Mouse (Mus musculus): Measurements from ENCODE around the gene Tspo2. TPM values are rescaled to one million over a fixed set of nuclear protein-coding genes. Genes with fewer than 3 reads are reported as not detected.

Tspo2 gene
- polyA plus RNA-seq, 1 experiment from 2014 or later: 1.5 TPM

DNA sequence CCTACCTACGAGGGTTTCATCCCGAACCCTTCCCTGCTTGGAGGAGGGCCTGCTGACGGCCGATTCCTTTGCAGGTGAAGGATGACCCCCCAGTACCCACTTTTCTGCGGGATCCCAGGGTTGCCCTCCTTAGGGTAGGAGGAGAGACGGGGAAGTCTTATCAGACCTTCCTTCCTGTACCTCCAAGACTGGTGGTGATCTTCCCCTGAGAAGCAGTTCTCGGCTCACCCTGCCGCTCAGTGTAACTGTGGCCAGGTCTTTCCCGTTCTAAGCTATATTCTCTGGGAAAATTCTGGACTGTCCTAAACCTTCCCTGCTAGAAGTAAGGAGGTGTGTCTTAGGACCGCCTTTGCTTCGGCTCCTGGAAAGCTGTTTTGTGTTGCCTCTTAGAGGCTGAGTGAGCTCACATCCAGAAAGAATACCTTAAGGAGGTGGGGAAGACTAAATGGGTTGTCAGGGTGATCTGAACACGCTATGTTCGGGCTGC is 41.0 kb downstream of the Tspo2 start:
- peak overlapping the region; percentile 68 for H3K9ac ChIP-seq
- H3K4me2 ChIP-seq (replicated peaks): peak overlapping the region; percentile 65
- peaks cover 15% of the 10 kb centered on the region for H3K4me1 ChIP-seq
- peaks cover 29% of the 10 kb centered on the region for H3K36me3 ChIP-seq
- under 1% methylated on average over 13 of the region's 13 CpGs for WGBS
- H3K27me3 ChIP-seq: no peaks in the 10 kb centered on the region
- H3K9me3 ChIP-seq: no peaks in the 10 kb centered on the region
- H3K27ac ChIP-seq: peak overlapping the region; percentile 100
- ATAC-seq (ENCODE audit: insufficient number of reproducible peaks, insufficient read depth, low FRiP score, low TSS enrichment): 0 out of 2 replicates have a peak, but pooled peaks have one; percentile 2
- H3K4me3 ChIP-seq: peak overlapping the region; percentile 79

DNA sequence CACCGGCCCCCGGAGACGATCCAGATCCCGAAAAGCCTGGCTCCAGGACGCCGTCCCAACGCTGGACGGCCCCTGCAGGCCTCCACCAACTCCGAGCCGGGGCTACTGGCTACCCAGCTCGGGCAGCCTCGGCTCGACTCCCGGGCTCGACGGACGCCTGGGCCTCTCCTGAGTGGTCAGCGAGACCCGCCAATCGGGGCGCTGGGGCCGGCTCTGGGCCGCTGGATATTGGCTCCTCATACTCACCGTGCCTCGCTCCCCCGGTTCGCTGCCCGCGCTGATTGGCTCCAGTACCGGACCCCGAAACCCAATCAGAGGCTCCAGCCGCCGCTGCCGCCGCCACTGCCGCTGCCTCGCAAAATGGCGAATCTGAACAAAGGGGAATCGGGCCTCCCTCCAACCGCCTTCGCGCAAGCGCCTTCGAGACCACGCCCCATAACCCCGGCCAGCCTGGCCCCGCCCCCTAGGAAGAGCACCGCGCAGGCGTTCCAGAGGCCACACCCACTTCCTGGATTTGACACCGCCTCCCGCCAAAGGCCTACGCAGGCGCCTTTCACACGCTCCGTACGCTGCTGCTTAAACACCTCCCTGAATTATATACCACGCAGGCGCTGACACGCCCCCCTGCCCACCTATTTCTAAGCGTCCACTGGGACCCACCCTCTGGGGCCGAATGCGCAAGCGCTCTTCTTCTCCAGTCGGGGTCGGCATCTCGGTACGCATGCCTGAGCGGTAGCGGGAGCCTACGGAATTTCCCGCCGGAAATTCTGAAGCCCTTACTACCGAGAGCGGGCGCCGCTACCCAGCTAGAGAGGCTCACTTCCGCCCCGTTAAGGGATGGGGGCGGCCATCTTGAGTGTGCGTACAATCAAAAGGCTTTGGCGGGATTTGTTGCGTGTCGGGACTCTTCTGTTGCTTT is 41.7 kb downstream of the Tspo2 start, which contains the start of the genes Nfya and Oard1:
Gene Nfya, minus strand, starts transcription at position 527 of the 919 bp plus-strand sequence.
Gene Oard1, plus strand, starts transcription at position 635 of the 919 bp plus-strand sequence.
- peaks cover 22% of the 10 kb centered on the region for H3K36me3 ChIP-seq
- no peaks in the 10 kb centered on the region for H3K27me3 ChIP-seq
- H3K4me1 ChIP-seq: peaks cover 15% of the 10 kb centered on the region
- H3K9ac ChIP-seq: peak within 1 kb of the TSS; percentile 93
- H3K4me2 ChIP-seq (replicated peaks): peak within 1 kb of the TSS; percentile 76
- WGBS: under 1% methylated on average over 84 of the region's 84 CpGs
- peak; percentile 97 for ATAC-seq (ENCODE audit: insufficient number of reproducible peaks, insufficient read depth, low FRiP score, low TSS enrichment)
- peak within 1 kb of the TSS; percentile 79 for H3K4me3 ChIP-seq
- no peaks in the 10 kb centered on the region for H3K9me3 ChIP-seq
- peak within 1 kb of the TSS; percentile 100 for H3K27ac ChIP-seq

DNA sequence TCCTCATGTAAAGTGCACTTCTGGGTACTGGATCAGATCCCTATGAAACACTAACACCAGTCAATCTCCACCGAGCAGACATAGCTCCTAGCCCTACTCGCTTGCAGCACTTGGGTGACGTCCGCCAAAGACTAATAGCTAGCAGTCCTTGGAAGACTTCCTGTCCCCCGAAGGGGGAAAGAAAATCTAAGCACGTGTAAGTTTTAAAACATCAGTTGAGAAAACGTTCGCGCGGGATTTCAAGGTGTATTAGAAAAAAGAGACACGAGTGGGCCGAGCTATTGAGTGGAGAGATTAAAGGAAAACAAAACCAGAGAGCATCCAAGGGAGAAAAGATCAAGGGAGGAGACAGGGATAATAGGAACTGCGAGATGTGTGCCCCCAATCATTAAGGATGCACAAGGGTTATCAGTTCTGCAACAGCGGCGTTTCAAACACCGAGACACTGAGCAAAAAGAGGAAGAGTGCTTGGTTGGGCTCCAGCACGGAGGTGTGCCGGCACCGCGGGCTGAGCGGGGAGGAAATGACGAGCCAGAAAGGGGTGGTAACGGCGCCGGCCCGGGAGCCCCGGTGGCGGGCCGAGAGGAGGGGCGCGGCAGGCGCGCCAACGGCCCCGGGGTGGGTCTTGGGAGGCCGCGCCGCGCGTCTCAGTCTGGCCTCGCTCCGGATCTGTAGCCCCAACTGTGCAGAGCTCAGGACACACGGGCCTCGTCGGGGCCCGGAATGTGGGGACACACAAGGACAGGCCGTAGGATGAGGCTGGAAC is 42.6 kb downstream of the Tspo2 start:
- Histone ChIP-seq H3K27ac (peak overlapping the region; percentile 100), H3K4me2 (replicated peaks) (peak overlapping the region; percentile 76), H3K27me3 (no peaks in the 10 kb centered on the region), H3K36me3 (peaks cover 12% of the 10 kb centered on the region), H3K9ac (peak overlapping the region; percentile 93), H3K4me3 (peak overlapping the region; percentile 79), H3K9me3 (no peaks in the 10 kb centered on the region), H3K4me1 (peaks cover 15% of the 10 kb centered on the region)
- under 1% methylated on average over 47 of the region's 47 CpGs for WGBS
- ATAC-seq (ENCODE audit: insufficient number of reproducible peaks, insufficient read depth, low FRiP score, low TSS enrichment): peak; percentile 19; the same call in 1 of the 2 replicates

DNA sequence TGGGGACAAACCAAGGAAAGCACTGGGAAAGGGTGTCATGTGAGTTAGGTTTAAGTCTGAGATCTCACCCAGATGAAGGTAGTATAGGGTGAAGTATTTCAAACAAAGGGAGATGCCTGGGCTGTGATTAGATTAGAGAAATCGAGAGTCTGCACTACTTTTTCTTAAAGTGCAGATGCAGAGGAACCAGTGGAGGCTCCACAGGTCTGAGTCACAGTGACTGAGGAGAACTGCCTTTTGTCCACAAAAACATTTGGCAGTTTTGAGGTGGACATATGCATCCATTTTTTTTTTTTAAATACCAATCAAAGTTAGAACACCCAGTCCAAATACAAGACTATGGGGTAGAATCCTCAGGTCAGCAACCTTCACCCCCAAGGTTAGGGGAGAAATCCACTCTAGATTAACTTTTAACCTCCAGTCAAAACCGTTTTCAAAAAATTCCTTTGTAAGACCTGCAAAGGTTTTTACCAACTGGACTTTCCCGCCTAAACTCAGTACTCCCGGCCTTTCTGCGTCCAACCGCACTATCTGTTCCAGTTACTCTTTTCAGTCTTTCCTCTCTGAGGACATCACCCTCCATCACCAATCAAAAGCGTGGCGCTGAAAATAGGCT is 43.3 kb downstream of the Tspo2 start:
- Histone ChIP-seq H3K27me3 (no peaks in the 10 kb centered on the region), H3K4me1 (peaks cover 15% of the 10 kb centered on the region), H3K4me3 (peak overlapping the region; percentile 79), H3K9me3 (no peaks in the 10 kb centered on the region), H3K27ac (peak overlapping the region; percentile 100), H3K4me2 (replicated peaks) (peak overlapping the region; percentile 76), H3K36me3 (peaks cover 9% of the 10 kb centered on the region), H3K9ac (peak overlapping the region; percentile 93)
- ATAC-seq (ENCODE audit: insufficient number of reproducible peaks, insufficient read depth, low FRiP score, low TSS enrichment): no peak
- WGBS: 10% methylated on average over 8 of the region's 8 CpGs

DNA sequence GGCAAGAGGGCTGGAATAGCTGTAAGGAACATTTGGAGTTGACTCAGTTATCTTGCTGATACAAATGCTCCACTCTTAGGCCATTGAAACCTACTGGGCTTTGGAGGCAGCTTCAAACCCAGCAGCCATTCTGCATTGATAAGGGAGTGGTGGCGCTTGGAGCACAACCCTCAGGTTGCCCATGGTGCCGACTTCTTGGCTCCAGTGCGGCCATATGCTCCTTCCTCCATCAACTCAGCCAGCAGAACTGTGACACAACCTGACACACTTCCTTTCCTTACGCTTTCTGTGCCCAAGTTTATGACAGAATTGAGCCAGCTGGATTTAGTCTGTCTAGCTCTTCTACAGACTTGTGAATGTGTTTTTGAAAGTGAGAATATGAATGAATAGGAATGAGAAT is 44.2 kb downstream of the Tspo2 start:
- Histone ChIP-seq H3K4me2 (replicated peaks) (peak overlapping the region; percentile 76), H3K9me3 (no peaks in the 10 kb centered on the region), H3K4me1 (peaks cover 15% of the 10 kb centered on the region), H3K4me3 (no peak overlapping the region), H3K27me3 (no peaks in the 10 kb centered on the region), H3K9ac (no peak overlapping the region), H3K36me3 (peaks cover 6% of the 10 kb centered on the region; the same call in 1 of the 2 replicates), H3K27ac (no peak overlapping the region)
- ATAC-seq (ENCODE audit: insufficient number of reproducible peaks, insufficient read depth, low FRiP score, low TSS enrichment): no peak
- WGBS: 89% methylated on average over 4 of the region's 4 CpGs

DNA sequence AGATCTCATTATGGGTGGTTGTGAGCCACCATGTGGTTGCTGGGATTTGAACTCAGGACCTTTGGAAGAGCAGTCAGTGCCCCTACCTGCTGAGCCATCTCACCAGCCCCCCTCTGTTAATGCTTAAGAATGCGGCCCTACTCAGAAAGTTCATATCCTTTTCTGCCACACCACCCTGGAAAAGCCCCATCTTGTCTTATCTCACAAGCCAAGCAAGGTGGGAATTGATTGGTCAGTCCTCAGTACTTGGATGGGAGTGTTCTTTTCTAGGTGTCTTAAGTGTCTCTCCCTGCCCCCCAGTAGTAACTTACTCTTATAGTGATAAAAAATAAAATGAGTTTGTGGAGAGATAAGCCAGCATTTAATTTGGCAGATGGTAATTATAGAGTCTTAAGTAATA is 46.6 kb downstream of the Tspo2 start:
- Histone ChIP-seq H3K4me2 (replicated peaks) (no peak overlapping the region), H3K4me3 (no peak overlapping the region), H3K36me3 (peaks cover 9% of the 10 kb centered on the region), H3K9ac (no peak overlapping the region), H3K9me3 (no peaks in the 10 kb centered on the region), H3K4me1 (peaks cover 11% of the 10 kb centered on the region), H3K27me3 (no peaks in the 10 kb centered on the region), H3K27ac (no peak overlapping the region)
- 75% methylated on average over 1 of the region's 1 CpGs for WGBS
- ATAC-seq (ENCODE audit: insufficient number of reproducible peaks, insufficient read depth, low FRiP score, low TSS enrichment): no peak

DNA sequence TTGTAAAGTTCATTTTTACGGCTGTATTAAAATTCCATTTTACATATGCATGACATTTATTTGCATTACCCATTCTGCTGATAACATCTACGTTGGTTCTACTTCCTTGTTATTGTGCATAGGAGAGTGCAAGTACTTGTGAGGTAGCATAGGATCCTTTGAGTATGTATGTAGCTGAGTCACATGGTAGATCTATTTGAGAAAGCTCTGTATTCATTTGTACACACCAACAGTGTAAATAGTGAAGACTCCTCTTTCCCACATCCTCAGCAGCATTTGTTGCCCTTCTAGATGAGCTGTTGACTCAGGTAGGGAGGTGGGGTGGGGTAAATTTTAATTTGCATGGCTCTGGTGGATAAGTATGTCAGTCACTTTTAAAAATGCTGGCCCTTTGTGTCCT is 47.5 kb downstream of the Tspo2 start:
- H3K4me3 ChIP-seq: no peak overlapping the region
- no peak for ATAC-seq (ENCODE audit: insufficient number of reproducible peaks, insufficient read depth, low FRiP score, low TSS enrichment)
- H3K4me1 ChIP-seq: peaks cover 11% of the 10 kb centered on the region
- no peak overlapping the region for H3K4me2 ChIP-seq (replicated peaks)
- H3K36me3 ChIP-seq: peaks cover 18% of the 10 kb centered on the region
- 93% methylated on average over 2 of the region's 2 CpGs for WGBS
- H3K9ac ChIP-seq: no peak overlapping the region
- no peak overlapping the region for H3K27ac ChIP-seq
- no peaks in the 10 kb centered on the region for H3K27me3 ChIP-seq
- no peaks in the 10 kb centered on the region for H3K9me3 ChIP-seq

DNA sequence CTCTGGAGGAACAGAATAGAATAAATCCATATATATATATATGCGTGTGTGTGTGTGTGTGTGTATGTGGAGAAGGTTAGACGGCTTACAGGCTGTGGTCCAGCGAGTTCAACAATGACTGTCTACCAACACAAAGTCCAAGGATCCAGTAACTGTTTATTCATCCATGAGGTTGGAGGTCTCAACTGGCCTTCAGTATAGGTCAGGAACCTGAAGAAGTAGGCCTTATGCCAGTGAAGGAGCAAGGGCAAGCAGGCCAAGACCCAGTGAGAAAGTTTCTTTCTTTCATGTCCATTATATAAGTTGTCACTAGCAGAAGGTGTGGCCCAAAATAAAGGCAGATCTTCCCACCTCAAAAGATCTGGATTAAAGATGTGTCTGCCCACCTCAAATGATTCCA is 48.6 kb downstream of the Tspo2 start:
- no peak overlapping the region for H3K4me2 ChIP-seq (replicated peaks)
- no peak overlapping the region for H3K4me3 ChIP-seq
- WGBS: 91% methylated on average over 3 of the region's 3 CpGs
- no peaks in the 10 kb centered on the region for H3K9me3 ChIP-seq
- peaks cover 28% of the 10 kb centered on the region for H3K36me3 ChIP-seq
- peaks cover 9% of the 10 kb centered on the region for H3K4me1 ChIP-seq
- no peak overlapping the region for H3K9ac ChIP-seq
- no peaks in the 10 kb centered on the region for H3K27me3 ChIP-seq
- no peak overlapping the region for H3K27ac ChIP-seq
- no peak for ATAC-seq (ENCODE audit: insufficient number of reproducible peaks, insufficient read depth, low FRiP score, low TSS enrichment)

DNA sequence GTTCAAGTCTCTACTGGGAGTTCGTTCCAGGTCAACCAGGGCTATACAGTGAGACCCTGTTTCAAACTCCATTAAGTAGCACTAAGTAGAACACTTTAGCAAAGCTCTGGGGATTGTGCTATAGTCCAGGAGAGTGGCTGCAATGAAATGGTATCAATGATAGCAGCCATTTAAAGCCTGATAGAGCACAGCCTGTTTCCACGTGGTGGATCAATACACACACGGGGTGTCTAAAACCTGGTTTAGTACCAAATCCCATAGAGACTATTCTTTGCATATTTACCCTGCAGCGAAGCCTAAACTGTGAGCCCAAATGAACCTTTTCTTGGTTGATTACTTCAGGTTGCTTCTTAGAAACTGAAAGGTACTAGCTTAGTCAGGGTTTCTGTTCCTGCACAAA is 49.6 kb downstream of the Tspo2 start:
- ATAC-seq (ENCODE audit: insufficient number of reproducible peaks, insufficient read depth, low FRiP score, low TSS enrichment): no peak
- no peak overlapping the region for H3K9ac ChIP-seq
- no peak overlapping the region for H3K4me3 ChIP-seq
- no peak overlapping the region for H3K27ac ChIP-seq
- H3K9me3 ChIP-seq: no peaks in the 10 kb centered on the region
- no peak overlapping the region for H3K4me2 ChIP-seq (replicated peaks)
- WGBS: 87% methylated on average over 4 of the region's 4 CpGs
- H3K36me3 ChIP-seq: peaks cover 31% of the 10 kb centered on the region
- H3K27me3 ChIP-seq: no peaks in the 10 kb centered on the region
- no peaks in the 10 kb centered on the region for H3K4me1 ChIP-seq
